Mouse (Mus musculus) CD8-positive naive resting alpha-beta T cell, adult 57 days (primary cell): Measurements from ENCODE around the gene Prpsap2. TPM values are rescaled to one million over a fixed set of nuclear protein-coding genes. Genes with fewer than 3 reads are reported as not detected.

Experiments used
- total RNA-seq: library from RNA; stranded (reverse); gene quantifications from one replicate; pipeline ENCODE4 v1.2.4, GENCODE M21; 2023

The Prpsap2 gene
- total RNA-seq, result 43.6 TPM

DNA sequence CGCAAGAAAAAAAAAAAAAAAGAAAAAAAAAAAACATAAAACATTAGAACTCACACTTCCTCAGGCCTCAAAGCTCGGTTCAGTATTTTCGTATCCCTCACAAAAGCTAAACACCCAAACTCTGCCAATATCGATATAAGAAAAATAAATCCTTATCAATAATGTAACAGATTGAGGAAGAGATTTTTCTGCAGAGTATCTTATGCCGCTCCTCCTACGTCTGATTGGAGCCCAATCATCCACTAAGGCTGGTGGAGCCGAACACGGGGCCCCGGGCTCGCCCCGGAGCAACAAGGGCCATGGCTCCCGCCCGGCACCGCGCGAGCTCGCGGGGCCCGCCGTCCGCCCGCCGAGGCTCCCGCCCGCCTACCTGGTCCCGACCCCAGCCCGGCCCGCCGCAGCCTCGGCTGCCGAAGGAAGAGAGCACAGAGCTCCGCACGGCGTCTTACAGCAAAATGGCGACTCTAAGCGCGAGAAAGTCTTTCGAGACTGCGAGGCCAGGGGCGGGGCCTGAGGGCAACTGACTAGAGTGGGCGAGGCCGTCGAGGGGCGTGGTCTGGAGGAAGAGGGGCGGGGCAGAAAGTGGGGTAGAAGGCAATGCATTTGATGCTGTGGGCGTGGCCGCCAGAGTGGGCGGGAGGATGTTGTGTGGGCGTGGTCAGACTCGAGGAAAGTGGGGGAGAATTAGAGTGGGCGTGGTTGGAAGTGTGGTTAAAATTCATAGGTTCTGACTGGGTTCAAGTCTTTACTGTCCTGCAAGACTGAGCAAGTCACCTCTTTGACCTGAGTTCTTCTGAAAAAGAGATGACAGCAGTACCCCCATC, at the start of gene Prpsap2:
Prpsap2 (minus strand) TSS at position 505 of the 824 bp plus-strand sequence.

DNA sequence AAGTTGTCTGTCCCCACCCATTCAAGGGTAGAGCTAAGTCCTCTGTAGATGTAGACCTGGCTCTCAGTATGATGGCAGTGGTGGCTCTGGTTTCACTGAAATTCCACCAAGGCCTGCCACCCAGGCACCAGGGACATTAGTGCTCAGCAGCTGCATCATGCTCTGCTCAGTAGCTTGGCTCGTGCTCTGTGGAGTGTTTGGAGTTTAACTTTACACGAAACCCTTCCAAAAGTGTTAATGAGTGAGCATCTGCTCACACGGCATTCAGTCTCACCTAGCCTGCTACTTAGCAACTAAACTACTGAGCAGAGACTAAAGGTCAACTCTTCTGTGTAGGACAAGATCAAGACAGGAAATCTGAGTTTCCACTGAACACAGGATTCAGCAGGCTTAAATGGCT, 41.3 kb downstream of the Prpsap2 start, which contains the start of gene Slc5a10:
Slc5a10 (minus strand) TSS at position 191 of the 400 bp plus-strand sequence.

DNA sequence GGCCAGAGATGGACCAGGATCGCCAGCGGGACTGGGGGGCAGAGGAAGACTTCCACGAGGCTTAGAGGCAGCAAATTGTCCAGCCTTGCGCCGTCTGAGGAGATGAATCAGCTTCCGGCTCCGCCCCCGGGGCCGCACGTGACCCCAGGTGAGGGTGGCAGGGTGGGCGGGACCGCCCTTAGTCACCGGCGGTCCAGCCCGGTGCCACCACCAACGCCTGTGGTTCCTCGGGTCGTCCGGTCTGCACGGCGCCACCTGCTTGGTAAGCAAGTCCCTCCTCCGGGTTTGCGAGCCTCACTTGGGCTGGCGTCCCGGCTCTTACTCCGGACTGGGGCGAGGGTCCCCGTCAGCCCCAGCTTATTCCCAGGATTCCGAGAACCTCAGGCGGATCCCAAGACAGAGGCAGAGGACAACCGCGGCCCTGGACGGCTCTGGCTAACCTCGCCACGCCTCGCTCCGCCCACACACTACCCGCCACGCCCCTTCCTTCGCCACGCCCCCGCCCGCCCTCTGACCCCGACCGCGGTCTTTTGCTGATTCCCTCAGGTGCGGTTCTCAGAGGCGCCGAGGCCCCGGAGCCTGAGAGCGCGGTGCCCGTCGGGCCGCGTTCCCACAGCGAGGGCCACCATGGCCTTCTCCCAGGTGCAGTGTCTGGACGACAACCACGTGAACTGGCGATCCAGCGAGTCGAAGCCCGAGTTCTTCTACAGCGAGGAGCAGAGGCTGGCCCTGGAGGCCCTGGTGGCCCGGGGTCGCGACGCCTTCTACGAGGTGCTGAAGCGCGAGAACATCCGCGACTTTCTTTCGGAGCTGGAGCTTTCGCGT, 77.8 kb downstream of the Prpsap2 start, which contains the start of gene Fam83g:
Fam83g (plus strand) TSS at position 185 of the 825 bp plus-strand sequence.

Other genes with a start within 250 kb of the Prpsap2 start
- 2.7 TPM for gene Epn2, start 182.4 kb downstream of the Prpsap2 start, total RNA-seq
- 167 TPM for gene Grap, start 108.8 kb downstream of the Prpsap2 start, total RNA-seq
- gene Fam83g, start 78.0 kb downstream of the Prpsap2 start, total RNA-seq, result 0.77 TPM
- gene Slc5a10, start 41.3 kb downstream of the Prpsap2 start, total RNA-seq, result not detected
- gene Ulk2, start 93.0 kb upstream of the Prpsap2 start, total RNA-seq, result 30.0 TPM
- gene Akap10, start 168.2 kb upstream of the Prpsap2 start, total RNA-seq, result 67.9 TPM
- gene Specc1, start 194.7 kb upstream of the Prpsap2 start, total RNA-seq, result 2.4 TPM